Mouse (Mus musculus) stomach, postnatal 0 days (tissue): ENCODE measurements at regions not wholly inside any gene's neighbourhood (a gene's known extent, or its start where the extent isn't known, plus 50 kb on each side); places are given as distances from the start of the nearest gene placed in this dataset.

Experiments used
- CTCF ChIP-seq: IDR thresholded peaks from 2 replicates; pipeline ENCODE4 v1.5.1; 2016; ENCODE audit warnings: antibody characterized with exemption, low read depth, mild to moderate bottlenecking, moderate library complexity
- EP300 ChIP-seq: optimal IDR thresholded peaks from 2 replicates; pipeline ENCODE3; 2016; ENCODE audit warnings: antibody characterized with exemption

DNA sequence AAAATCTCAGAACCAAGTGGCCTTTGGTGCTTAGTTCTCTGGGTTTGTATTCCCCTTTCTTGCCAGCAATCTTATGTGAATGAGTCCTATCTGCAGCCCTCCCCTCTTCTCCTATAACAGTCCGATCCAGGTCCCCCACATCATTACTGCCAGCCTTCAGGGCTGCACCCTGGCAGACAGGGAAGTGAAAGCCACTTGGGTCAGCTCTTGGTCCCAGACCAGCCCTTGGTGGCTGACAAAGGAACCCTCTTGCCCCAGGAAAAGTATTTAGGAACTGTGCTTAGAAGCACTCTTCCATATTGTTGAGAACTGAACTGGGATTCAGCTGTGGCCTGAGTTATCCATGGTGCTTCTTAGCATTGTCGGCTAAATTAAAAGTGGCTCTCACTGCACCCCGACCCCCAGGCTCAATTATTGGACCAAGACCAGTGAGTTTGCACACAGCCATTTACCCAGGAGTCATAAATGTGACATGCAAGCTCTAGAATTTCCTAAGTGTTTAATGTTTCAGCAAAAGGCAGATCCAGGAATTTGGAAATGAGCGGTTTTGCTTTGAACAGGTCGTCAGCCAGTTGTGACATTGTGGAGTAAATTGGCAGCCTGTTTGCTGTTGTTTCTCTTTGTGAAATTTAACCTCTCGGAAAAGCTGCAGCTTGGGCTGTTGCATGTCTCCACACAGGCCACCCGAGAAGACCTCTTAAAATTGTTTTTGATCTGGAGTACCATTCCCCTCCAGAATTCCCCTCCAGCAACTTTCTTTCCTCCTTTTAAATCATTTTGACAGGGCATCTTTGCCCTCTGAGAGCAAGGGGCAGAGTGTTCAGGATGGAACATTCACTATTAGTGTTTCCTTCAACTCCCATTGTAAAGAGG, 58.5 kb upstream of the Rnd3 start:
- TF ChIP-seq CTCF, result no peak
- no peak for TF ChIP-seq EP300
